9 mouse cellular contexts compared by ENCODE assay signal in genomic region chr11:77492311-77492871, GRCm38 (mm10). TPM values are rescaled to one million over a fixed set of nuclear protein-coding genes. Genes with fewer than 3 reads are reported as not detected.
DNase-seq lines count a peak whose midpoint lies in the region; ATAC-seq lines count a peak whose summit lies in the region.
"Had no signal": no experiment of that assay in that cellular context is flagged by ENCODE, and none has a peak within 500 bp of the region (broad histone marks: within the 10 kb centered on the region; RNA-seq: fewer than 3 reads in every experiment).

No protein-coding gene starts in this region.

- peak overlapping the region; percentile 99 for H3K4me3 ChIP-seq in megakaryocyte, embryonic 14.5 days (replicated peaks)
- H3K4me3 ChIP-seq in heart, embryonic 16.5 days (ENCODE audit: low read length): peak overlapping the region; percentile 95

- peak; percentile 76 for DNase-seq in cerebellum, adult 11-12 months
- DNase-seq in liver: peak; percentile 64
- peak; percentile 55 to 56 for DNase-seq in right cerebral cortex, postnatal 36 days (ENCODE audit: low spot score in 2 of 2)
- no peak for DNase-seq in adrenal gland, adult 18-20 months (ENCODE audit: low spot score in 2 of 2)

- H3K36me3 ChIP-seq in megakaryocyte, embryonic 14.5 days (replicated peaks; ENCODE audit: low read length): peaks cover 11% of the 10 kb centered on the region
- H3K36me3 ChIP-seq in heart, embryonic 16.5 days (ENCODE audit: control insufficient read depth, insufficient read depth): no peaks in the 10 kb centered on the region

- peaks cover 86% of the 10 kb centered on the region for H3K4me1 ChIP-seq in megakaryocyte, embryonic 14.5 days
- peaks cover 65% of the 10 kb centered on the region for H3K4me1 ChIP-seq in heart, embryonic 16.5 days (ENCODE audit: control insufficient read depth, insufficient read depth, low read length)

- H3K9me3 ChIP-seq in megakaryocyte, embryonic 14.5 days: no peaks in the 10 kb centered on the region
- no peaks in the 10 kb centered on the region for H3K9me3 ChIP-seq in heart, embryonic 16.5 days (replicated peaks; ENCODE audit: control insufficient read depth, low read length)

- peak overlapping the region; percentile 87 for H3K27ac ChIP-seq in heart, embryonic 16.5 days (ENCODE audit: low read length)

- peak overlapping the region; percentile 95 for H3K9ac ChIP-seq in heart, embryonic 16.5 days (ENCODE audit: low read length)

- no peak for ATAC-seq in cerebellum, adult (ENCODE audit: insufficient number of reproducible peaks, low FRiP score, low TSS enrichment)
- no peak for ATAC-seq in megakaryocyte, adult 5-6 weeks (ENCODE audit: poor library complexity, severe bottlenecking)
- no peak for ATAC-seq in heart, embryonic 16.5 days (replicated peaks; ENCODE audit: extremely low read depth, insufficient read depth, low FRiP score)

- H3K4me2 ChIP-seq in heart, embryonic 16.5 days (ENCODE audit: low read depth, low read length): peak overlapping the region; percentile 96

- peaks cover 25% of the 10 kb centered on the region for H3K27me3 ChIP-seq in megakaryocyte, embryonic 14.5 days (replicated peaks)
- H3K27me3 ChIP-seq in heart, embryonic 16.5 days (ENCODE audit: control insufficient read depth, insufficient read depth, low read length): no peaks in the 10 kb centered on the region

- WGBS in heart, embryonic 16.5 days: 0% methylated on average over 18 of the region's 18 CpGs

RNA-seq across cellular contexts. Expression of gene Git1, which starts 1.0 kb away (rescaled TPM):
- polyA plus RNA-seq in megakaryocyte, embryonic 14.5 days (2012; ENCODE audit: insufficient read depth, low replicate concordance): 65.1 and 158 TPM in 2 replicates
- total RNA-seq in megakaryocyte, adult 5-6 weeks (2015): 17.6 and 20.0 TPM in 2 replicates
- total RNA-seq in megakaryocyte, adult 5-6 weeks (2017): 12.3 and 18.7 TPM in 2 replicates
- 7.5 and 7.7 TPM in 2 replicates for polyA plus RNA-seq in heart, embryonic 16.5 days (2015; fragmentation: Nextera tagmentation; extraction: Ambion mirVana)
- total RNA-seq in adrenal gland, adult 18-20 months (2021): 10 to 100 TPM; 47.7 to 49.2 TPM

RNA-seq across cellular contexts. Expression of gene Ankrd13b, which starts 2.9 kb away (rescaled TPM):
- polyA plus RNA-seq in megakaryocyte, embryonic 14.5 days (2012; ENCODE audit: insufficient read depth, low replicate concordance): 6.7 and 9.3 TPM in 2 replicates
- 2.0 and 2.1 TPM in 2 replicates for total RNA-seq in megakaryocyte, adult 5-6 weeks (2015)
- 2.8 and 9.1 TPM in 2 replicates for total RNA-seq in megakaryocyte, adult 5-6 weeks (2017)
- 2.0 and 3.7 TPM in 2 replicates for polyA plus RNA-seq in heart, embryonic 16.5 days (2015; fragmentation: Nextera tagmentation; extraction: Ambion mirVana)
- total RNA-seq in adrenal gland, adult 18-20 months (2021): 1 to 10 TPM; 7.9 to 8.3 TPM

RNA-seq across cellular contexts. Expression of gene Abhd15, which starts 22.5 kb away (rescaled TPM):
- 2.4 and 4.6 TPM in 2 replicates for polyA plus RNA-seq in megakaryocyte, embryonic 14.5 days (2012; ENCODE audit: insufficient read depth, low replicate concordance)
- total RNA-seq in megakaryocyte, adult 5-6 weeks (2015): 6.8 and 8.3 TPM in 2 replicates
- total RNA-seq in megakaryocyte, adult 5-6 weeks (2017): 13.8 and 17.0 TPM in 2 replicates
- 3.2 TPM in 2 replicates for polyA plus RNA-seq in heart, embryonic 16.5 days (2015; fragmentation: Nextera tagmentation; extraction: Ambion mirVana)
- 10 to 100 TPM; 16.7 to 27.6 TPM for total RNA-seq in adrenal gland, adult 18-20 months (2021)

RNA-seq across cellular contexts. Expression of gene Trp53i13, which starts 23.4 kb away (rescaled TPM):
- polyA plus RNA-seq in megakaryocyte, embryonic 14.5 days (2012; ENCODE audit: insufficient read depth, low replicate concordance): 22.3 and 38.9 TPM in 2 replicates
- 6.2 and 6.5 TPM in 2 replicates for total RNA-seq in megakaryocyte, adult 5-6 weeks (2015)
- 5.0 and 5.8 TPM in 2 replicates for total RNA-seq in megakaryocyte, adult 5-6 weeks (2017)
- 24.7 and 29.5 TPM in 2 replicates for polyA plus RNA-seq in heart, embryonic 16.5 days (2015; fragmentation: Nextera tagmentation; extraction: Ambion mirVana)
- 10 to 100 TPM; 11.0 to 12.9 TPM for total RNA-seq in adrenal gland, adult 18-20 months (2021)

RNA-seq across cellular contexts. Expression of gene Gm10392, which starts 26.6 kb away (rescaled TPM):
- polyA plus RNA-seq in megakaryocyte, embryonic 14.5 days (2012; ENCODE audit: insufficient read depth, low replicate concordance): 0.08 TPM in 1 of 2 replicates, not detected in the other
- total RNA-seq in megakaryocyte, adult 5-6 weeks (2015): not detected in 2 replicates
- 0.51 and 1.8 TPM in 2 replicates for total RNA-seq in megakaryocyte, adult 5-6 weeks (2017)
- 0.22 and 0.26 TPM in 2 replicates for polyA plus RNA-seq in heart, embryonic 16.5 days (2015; fragmentation: Nextera tagmentation; extraction: Ambion mirVana)
- not detected for total RNA-seq in adrenal gland, adult 18-20 months (2021)
- total RNA-seq: layer of hippocampus, adult 18-20 months had no signal

Comparison
In these comparisons a context has a peak if more than half of its experiments do, and no peak if none do; other contexts are left out.
1. DNase-seq: peak in cerebellum, adult 11-12 months (single experiment), liver (single experiment) and right cerebral cortex, postnatal 36 days (2 of 2); none in adrenal gland, adult 18-20 months (0 of 2).